Mouse (Mus musculus) intestine, embryonic 15.5 days (tissue): ENCODE measurements around the gene Ptprr. TPM values are rescaled to one million over a fixed set of nuclear protein-coding genes. Genes with fewer than 3 reads are reported as not detected.

Experiments used
- ATAC-seq: fragments of 200-750 bp; cut with Nextera tagmentation; 2 replicates; pipeline ENCODE4 v1.8.0; 2017; ENCODE audit warnings: moderate TSS enrichment, moderate library complexity
- H3K27ac ChIP-seq: fragments of 300-500 bp; sonication (generic); 2 replicates; pipeline ENCODE4 v1.5.1; 2015; ENCODE audit warnings: mild to moderate bottlenecking, inconsistent platforms
- H3K27me3 ChIP-seq: fragments of 300-500 bp; sonication (generic); replicated peaks from 2 replicates; pipeline ENCODE4 v1.6.1; 2015; ENCODE audit warnings: inconsistent platforms
- H3K36me3 ChIP-seq: fragments of 300-500 bp; sonication (generic); 2 replicates; pipeline ENCODE4 v1.6.1; 2015; ENCODE audit warnings: inconsistent platforms
- H3K4me1 ChIP-seq: fragments of 300-500 bp; sonication (generic); replicated peaks from 2 replicates; pipeline ENCODE4 v1.6.1; 2015; ENCODE audit warnings: inconsistent platforms
- H3K4me2 ChIP-seq: fragments of 300-500 bp; sonication (generic); replicated peaks from 2 replicates; pipeline ENCODE4 v1.6.1; 2015; ENCODE audit warnings: mild to moderate bottlenecking, inconsistent platforms
- H3K4me3 ChIP-seq: fragments of 300-500 bp; sonication (generic); replicated peaks from 2 replicates; pipeline ENCODE4 v1.5.1; 2015; ENCODE audit warnings: inconsistent platforms
- H3K9ac ChIP-seq: fragments of 300-500 bp; sonication (generic); 2 replicates; pipeline ENCODE4 v1.6.1; 2015; ENCODE audit warnings: inconsistent platforms
- H3K9me3 ChIP-seq: fragments of 300-500 bp; sonication (generic); 2 replicates; pipeline ENCODE4 v1.6.1; 2016; ENCODE audit warnings: inconsistent platforms
- WGBS: fragments of 180-500 bp; shearing (Covaris S2); methylation state at CpG from one replicate; pipeline ENCODE4 v1.1.7; 2015; 5-methylcytosine and 5-hydroxymethylcytosine counted together
- polyA plus RNA-seq: library from polyadenylated mRNA; unstranded; fragments of >200 nt; fragmentation: Nextera tagmentation; extraction: Ambion mirVana; gene quantifications from 2 replicates; pipeline ENCODE4 v1.2.1, GENCODE M21; 2015

The Ptprr gene
- polyA plus RNA-seq, 1 experiment from 2014 or later: 3.7 TPM

GRCm38 (mm10) chr10:116205580-116206358 lies 187.8 kb downstream of the Ptprr start:
- ATAC-seq: 0 out of 2 replicates have a peak, but pooled peaks have one; percentile 36
- 22% methylated on average over 15 of the region's 15 CpGs for WGBS
- H3K4me2 ChIP-seq: no peak overlapping the region

GRCm38 (mm10) chr10:116206449-116206848 lies 188.4 kb downstream of the Ptprr start:
- Histone ChIP-seq H3K9me3 (no peaks in the 10 kb centered on the region), H3K4me2 (no peak overlapping the region), H3K27ac (no peak overlapping the region), H3K4me3 (no peak overlapping the region), H3K4me1 (no peaks in the 10 kb centered on the region), H3K9ac (no peak overlapping the region), H3K36me3 (no peaks in the 10 kb centered on the region), H3K27me3 (no peaks in the 10 kb centered on the region)
- 52% methylated on average over 11 of the region's 11 CpGs for WGBS
- no peak for ATAC-seq

More at GRCm38 (mm10) chr10:116205580-116206358, 187.8 kb downstream of the Ptprr start:
- no peak overlapping the region for H3K27ac ChIP-seq
- H3K9me3 ChIP-seq: no peaks in the 10 kb centered on the region
- H3K4me3 ChIP-seq: no peak overlapping the region
- H3K36me3 ChIP-seq: no peaks in the 10 kb centered on the region
- H3K9ac ChIP-seq: no peak overlapping the region
- H3K4me1 ChIP-seq: no peaks in the 10 kb centered on the region
- H3K27me3 ChIP-seq: no peaks in the 10 kb centered on the region

GRCm38 (mm10) chr10:116207987-116208726 lies 190.1 kb downstream of the Ptprr start:
- Histone ChIP-seq H3K36me3 (no peaks in the 10 kb centered on the region), H3K4me3 (no peak overlapping the region), H3K4me2 (no peak overlapping the region; the same call in 1 of the 2 replicates), H3K27me3 (no peaks in the 10 kb centered on the region), H3K9me3 (no peaks in the 10 kb centered on the region), H3K9ac (no peak overlapping the region), H3K4me1 (peaks cover 2% of the 10 kb centered on the region; the same call in 1 of the 2 replicates), H3K27ac (no peak overlapping the region)
- WGBS: 25% methylated on average over 9 of the region's 9 CpGs
- ATAC-seq: no peak

- no peak overlapping the region for H3K4me3 ChIP-seq
- H3K27ac ChIP-seq: no peak overlapping the region
- no peaks in the 10 kb centered on the region for H3K36me3 ChIP-seq
- no peak overlapping the region for H3K4me2 ChIP-seq
- no peak overlapping the region for H3K9ac ChIP-seq
- no peaks in the 10 kb centered on the region for H3K27me3 ChIP-seq
- 59% methylated on average over 9 of the region's 9 CpGs for WGBS
- H3K4me1 ChIP-seq: peaks cover 2% of the 10 kb centered on the region; the same call in 1 of the 2 replicates
- no peaks in the 10 kb centered on the region for H3K9me3 ChIP-seq
- no peak for ATAC-seq
These were observed 190.7 kb downstream of the Ptprr start for GRCm38 (mm10) chr10:116208727-116209115.

GRCm38 (mm10) chr10:116212127-116212526 lies 194.1 kb downstream of the Ptprr start:
- no peak overlapping the region for H3K9ac ChIP-seq
- H3K4me1 ChIP-seq: peaks cover 2% of the 10 kb centered on the region; the same call in 1 of the 2 replicates
- no peaks in the 10 kb centered on the region for H3K36me3 ChIP-seq
- H3K4me3 ChIP-seq: no peak overlapping the region
- no peaks in the 10 kb centered on the region for H3K9me3 ChIP-seq
- peak; percentile 71 for ATAC-seq
- 9% methylated on average over 3 of the region's 3 CpGs for WGBS
- H3K27ac ChIP-seq: no peak overlapping the region
- H3K4me2 ChIP-seq: no peak overlapping the region
- H3K27me3 ChIP-seq: no peaks in the 10 kb centered on the region

- no peaks in the 10 kb centered on the region for H3K36me3 ChIP-seq
- peak; percentile 51; the same call in 1 of the 2 replicates for ATAC-seq
- H3K9ac ChIP-seq: no peak overlapping the region
- no peak overlapping the region for H3K4me3 ChIP-seq
- H3K9me3 ChIP-seq: no peaks in the 10 kb centered on the region
- H3K4me2 ChIP-seq: no peak overlapping the region
- WGBS: 62% methylated on average over 12 of the region's 12 CpGs
- no peak overlapping the region for H3K27ac ChIP-seq
- no peaks in the 10 kb centered on the region for H3K27me3 ChIP-seq
- no peaks in the 10 kb centered on the region for H3K4me1 ChIP-seq
These were observed 202.5 kb downstream of the Ptprr start for GRCm38 (mm10) chr10:116220336-116221118.

- Histone ChIP-seq H3K9ac (no peak overlapping the region), H3K4me3 (no peak overlapping the region), H3K36me3 (no peaks in the 10 kb centered on the region), H3K4me1 (no peaks in the 10 kb centered on the region), H3K27ac (no peak overlapping the region), H3K27me3 (no peaks in the 10 kb centered on the region), H3K4me2 (no peak overlapping the region), H3K9me3 (no peaks in the 10 kb centered on the region)
- WGBS: 55% methylated on average over 5 of the region's 5 CpGs
- no peak for ATAC-seq
These were observed 217.3 kb downstream of the Ptprr start for GRCm38 (mm10) chr10:116235299-116235698.

GRCm38 (mm10) chr10:116242200-116242599 lies 224.2 kb downstream of the Ptprr start:
- no peak overlapping the region for H3K9ac ChIP-seq
- no peak overlapping the region for H3K4me3 ChIP-seq
- no peaks in the 10 kb centered on the region for H3K36me3 ChIP-seq
- no peaks in the 10 kb centered on the region for H3K9me3 ChIP-seq
- no peak for ATAC-seq
- no peaks in the 10 kb centered on the region for H3K4me1 ChIP-seq
- H3K27me3 ChIP-seq: no peaks in the 10 kb centered on the region
- no peak overlapping the region for H3K27ac ChIP-seq
- 42% methylated on average over 7 of the region's 7 CpGs for WGBS
- no peak overlapping the region for H3K4me2 ChIP-seq

GRCm38 (mm10) chr10:116243373-116243772 lies 225.4 kb downstream of the Ptprr start:
- 40% methylated on average over 7 of the region's 7 CpGs for WGBS
- Histone ChIP-seq H3K27me3 (no peaks in the 10 kb centered on the region), H3K9me3 (no peaks in the 10 kb centered on the region), H3K4me3 (no peak overlapping the region), H3K9ac (no peak overlapping the region), H3K36me3 (no peaks in the 10 kb centered on the region), H3K4me1 (no peaks in the 10 kb centered on the region), H3K4me2 (no peak overlapping the region), H3K27ac (no peak overlapping the region)
- peak; percentile 70 for ATAC-seq

- Histone ChIP-seq H3K9me3 (no peaks in the 10 kb centered on the region), H3K4me1 (no peaks in the 10 kb centered on the region), H3K4me3 (no peak overlapping the region), H3K27ac (no peak overlapping the region), H3K27me3 (no peaks in the 10 kb centered on the region), H3K4me2 (no peak overlapping the region), H3K36me3 (no peaks in the 10 kb centered on the region), H3K9ac (no peak overlapping the region)
- no peak; the same call in 1 of the 2 replicates for ATAC-seq
- WGBS: 58% methylated on average over 2 of the region's 2 CpGs
These were observed 227.6 kb downstream of the Ptprr start for GRCm38 (mm10) chr10:116245632-116246031.

GRCm38 (mm10) chr10:116252668-116253067 lies 234.7 kb downstream of the Ptprr start:
- H3K27ac ChIP-seq: no peak overlapping the region
- H3K36me3 ChIP-seq: no peaks in the 10 kb centered on the region
- no peak overlapping the region for H3K9ac ChIP-seq
- no peaks in the 10 kb centered on the region for H3K9me3 ChIP-seq
- no peak overlapping the region for H3K4me2 ChIP-seq
- H3K4me3 ChIP-seq: no peak overlapping the region
- no peaks in the 10 kb centered on the region for H3K4me1 ChIP-seq
- 88% methylated on average over 7 of the region's 7 CpGs for WGBS
- H3K27me3 ChIP-seq: no peaks in the 10 kb centered on the region
- no peak for ATAC-seq

GRCm38 (mm10) chr10:116253972-116254371 lies 236.0 kb downstream of the Ptprr start:
- ATAC-seq: peak; percentile 90
- Histone ChIP-seq H3K9me3 (no peaks in the 10 kb centered on the region), H3K9ac (no peak overlapping the region), H3K27ac (no peak overlapping the region), H3K36me3 (no peaks in the 10 kb centered on the region), H3K4me3 (no peak overlapping the region), H3K4me1 (no peaks in the 10 kb centered on the region), H3K4me2 (no peak overlapping the region), H3K27me3 (no peaks in the 10 kb centered on the region)
- 28% methylated on average over 6 of the region's 6 CpGs for WGBS
